Mouse (Mus musculus) MEL (cell line): ENCODE results near the gene Mon1b.

Source experiments
- CTCF ChIP-seq, 3 experiments: IDR thresholded peaks in 2 of 3; conservative IDR thresholded peaks in 1 of 3; 2 replicates each; pipeline ENCODE4 v1.5.1; 2011 to 2012; ENCODE audit warnings: low read length in 3 of 3, low read depth in 2 of 3, mild to moderate bottlenecking in 2 of 3, improper control_type of control experiment in 1 of 3, inconsistent platforms in 1 of 3, mixed read lengths in 1 of 3, moderate library complexity in 1 of 3; ENCODE audit not compliant: control insufficient read depth in 1 of 3, insufficient read depth in 1 of 3, poor library complexity in 1 of 3, severe bottlenecking in 1 of 3
- E2F4 ChIP-seq: IDR thresholded peaks from 2 replicates; pipeline ENCODE4 v1.6.1; 2011; ENCODE audit warnings: low read depth, low read length, improper control_type of control experiment, borderline replicate concordance
- EP300 ChIP-seq, 2 experiments: IDR thresholded peaks; 2 replicates each; pipeline ENCODE4 v1.6.1; 2011; ENCODE audit warnings: improper control_type of control experiment in 2 of 2, low read length in 2 of 2, low read depth in 1 of 2, mild to moderate bottlenecking in 1 of 2
- GABPA ChIP-seq: IDR thresholded peaks from 2 replicates; pipeline ENCODE4 v1.6.1; 2012; ENCODE audit warnings: low read depth, mild to moderate bottlenecking, inconsistent platforms, low read length, improper control_type of control experiment, moderate library complexity
- MAX ChIP-seq: IDR thresholded peaks from 2 replicates; pipeline ENCODE4 v1.6.1; 2011; ENCODE audit warnings: low read length, improper control_type of control experiment
- MAZ ChIP-seq: IDR thresholded peaks from 2 replicates; pipeline ENCODE4 v1.6.1; 2012; ENCODE audit warnings: low read depth, mild to moderate bottlenecking, inconsistent platforms, low read length, improper control_type of control experiment
- MXI1 ChIP-seq: IDR thresholded peaks from 2 replicates; pipeline ENCODE4 v1.6.1; 2011; ENCODE audit warnings: mild to moderate bottlenecking, low read depth, low read length, improper control_type of control experiment
- NRF1 ChIP-seq: IDR thresholded peaks from 2 replicates; pipeline ENCODE4 v1.6.1; 2014; ENCODE audit warnings: low read depth, mild to moderate bottlenecking, inconsistent platforms, low read length, improper control_type of control experiment, moderate library complexity; ENCODE audit not compliant: poor library complexity, insufficient read depth, severe bottlenecking
- POLR2A ChIP-seq, 2 experiments: IDR thresholded peaks; 2 replicates each; pipeline ENCODE4 v1.6.1; 2011 to 2012; ENCODE audit warnings: low read length in 2 of 2, mild to moderate bottlenecking in 2 of 2, control low read depth in 1 of 2, improper control_type of control experiment in 1 of 2, low read depth in 1 of 2, moderate library complexity in 1 of 2; ENCODE audit not compliant: control insufficient read depth in 1 of 2, insufficient read depth in 1 of 2, poor library complexity in 1 of 2
- SIN3A ChIP-seq: IDR thresholded peaks from 2 replicates; pipeline ENCODE4 v1.6.1; 2012; ENCODE audit warnings: low read length, improper control_type of control experiment, inconsistent platforms
- TAL1 ChIP-seq: IDR thresholded peaks from 2 replicates; pipeline ENCODE4 v1.6.1; 2012; ENCODE audit warnings: mild to moderate bottlenecking, inconsistent platforms, low read length, moderate library complexity, mixed read lengths
- TBP ChIP-seq: IDR thresholded peaks from 2 replicates; pipeline ENCODE4 v1.8.0; 2011; ENCODE audit warnings: low read depth, low read length, improper control_type of control experiment
- USF2 ChIP-seq, 2 experiments: IDR thresholded peaks; 2 replicates each; pipeline ENCODE4 v1.6.1; 2011 to 2012; ENCODE audit warnings: improper control_type of control experiment in 2 of 2, low read length in 2 of 2, borderline replicate concordance in 1 of 2, inconsistent platforms in 1 of 2, low read depth in 1 of 2, mild to moderate bottlenecking in 1 of 2; ENCODE audit not compliant: insufficient read depth in 1 of 2
- ZNF384 ChIP-seq: IDR thresholded peaks from 2 replicates; pipeline ENCODE4 v1.6.1; 2012; ENCODE audit warnings: low read depth, mild to moderate bottlenecking, inconsistent platforms, low read length, improper control_type of control experiment

GRCm38 (mm10) chr8:113598401-113598800 lies 37.0 kb upstream of the Mon1b start:
- TF ChIP-seq CTCF (IDR thresholded peaks at IDR 0.05 in 2 of 3, conservative IDR thresholded peaks at IDR 0.05 in 1 of 3; ENCODE audit: control insufficient read depth in 1 of 3, insufficient read depth in 1 of 3, low read depth in 2 of 3, low read length in 3 of 3, poor library complexity in 1 of 3, severe bottlenecking in 1 of 3): no peak
- TF ChIP-seq MAX: no peak
- TF ChIP-seq MAZ: no peak
- no peak for TF ChIP-seq SIN3A
- no peak for TF ChIP-seq POLR2A (IDR thresholded peaks at IDR 0.05; ENCODE audit: control insufficient read depth in 1 of 2, insufficient read depth in 1 of 2, low read depth in 1 of 2, low read length in 2 of 2, poor library complexity in 1 of 2)
- no peak for TF ChIP-seq TBP
- no peak for TF ChIP-seq E2F4
- no peak for TF ChIP-seq NRF1
- no peak for TF ChIP-seq TAL1
- TF ChIP-seq GABPA: no peak
- no peak for TF ChIP-seq MXI1
- TF ChIP-seq ZNF384: no peak
- TF ChIP-seq USF2 (IDR thresholded peaks at IDR 0.05; ENCODE audit: borderline replicate concordance in 1 of 2, insufficient read depth in 1 of 2, low read depth in 1 of 2, low read length in 2 of 2): no peak
- no peak for TF ChIP-seq EP300 (IDR thresholded peaks at IDR 0.05; ENCODE audit: low read depth in 1 of 2, low read length in 2 of 2)
